Mouse (Mus musculus): ENCODE results near the gene Snurf.
A peak's percentile ranks its signal among the peaks of the same experiment; 100 is the strongest.

Gene Snurf

GRCm38 (mm10) chr7:60004606-60005330 is at the start of gene Snurf, which contains the start of gene Gm38393:
Snurf (minus strand) TSS chr7:60005049.
Gm38393 (minus strand) TSS chr7:60005064.
- DNase-seq (ENCODE audit: low spot score in 2 of 2) = peak; percentile 81 to 83

GRCm38 (mm10) chr7:60047481-60048201 is 42.8 kb upstream of the Snurf start:
- peak; percentile 62 to 63 for DNase-seq (ENCODE audit: low spot score in 2 of 2)

GRCm38 (mm10) chr7:60013186-60013585 is 8.3 kb upstream of the Snurf start:
- DNase-seq (ENCODE audit: low spot score in 2 of 2) = no peak

- no peak for DNase-seq (ENCODE audit: low spot score in 2 of 2)
These were observed 3.0 kb upstream of the Snurf start for GRCm38 (mm10) chr7:60007727-60008360.

GRCm38 (mm10) chr7:60006262-60006661 is 1.4 kb upstream of the Snurf start:
- DNase-seq (ENCODE audit: low spot score in 2 of 2) = no peak

GRCm38 (mm10) chr7:60003921-60004605 is 786 bp downstream of the Snurf start:
- DNase-seq (ENCODE audit: low spot score in 2 of 2) = peak; percentile 24 to 34

- peak; percentile 17 to 45 for DNase-seq (ENCODE audit: low spot score in 2 of 2)
These were observed 1.6 kb downstream of the Snurf start for GRCm38 (mm10) chr7:60003006-60003865.

GRCm38 (mm10) chr7:59978646-59979045 is 26.2 kb downstream of the Snurf start:
- DNase-seq (ENCODE audit: low spot score in 2 of 2) = no peak

All from frontal cortex, postnatal 36 days (tissue).